Mouse (Mus musculus): ENCODE data around the gene Hoxa6.

Hoxa6 gene

DNA sequence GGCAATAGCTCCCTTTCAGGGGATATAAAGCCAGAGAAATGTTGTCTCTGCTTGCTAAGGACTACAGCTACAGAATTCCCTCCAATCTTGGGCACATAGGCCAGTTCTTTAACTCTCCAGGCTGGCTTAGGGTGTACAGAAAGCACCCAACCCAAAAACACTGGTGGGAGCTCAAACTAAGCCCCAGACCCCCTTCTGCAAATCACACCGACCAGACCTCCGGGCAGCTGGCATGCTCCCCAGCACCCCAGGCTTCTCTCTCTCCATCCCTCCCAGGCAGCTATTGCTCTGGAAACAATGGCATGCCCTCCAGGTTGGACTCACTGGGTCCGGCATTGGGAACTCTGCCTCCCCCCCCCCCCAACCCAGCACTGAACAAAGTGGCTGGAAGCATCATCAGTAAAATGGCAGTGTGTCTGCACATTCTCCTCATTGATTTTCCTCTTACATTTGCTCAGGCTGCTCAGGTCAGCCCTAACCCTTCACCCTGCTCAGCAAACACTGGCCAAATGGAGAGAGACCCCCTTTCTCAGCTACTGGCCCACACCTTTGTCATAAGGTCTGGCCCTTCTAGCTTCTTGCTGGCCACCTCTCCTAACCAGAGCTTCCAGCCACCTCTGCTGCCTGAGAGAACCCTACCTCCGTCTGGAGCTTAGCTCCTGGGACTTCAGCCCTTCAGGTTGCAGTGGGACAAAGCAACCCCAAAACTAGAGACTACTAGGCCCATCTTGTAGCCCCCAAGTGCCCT lies 29.4 kb downstream of the Hoxa6 start:
- no peak for DNase-seq (ENCODE audit: low read depth, low spot score)

DNA sequence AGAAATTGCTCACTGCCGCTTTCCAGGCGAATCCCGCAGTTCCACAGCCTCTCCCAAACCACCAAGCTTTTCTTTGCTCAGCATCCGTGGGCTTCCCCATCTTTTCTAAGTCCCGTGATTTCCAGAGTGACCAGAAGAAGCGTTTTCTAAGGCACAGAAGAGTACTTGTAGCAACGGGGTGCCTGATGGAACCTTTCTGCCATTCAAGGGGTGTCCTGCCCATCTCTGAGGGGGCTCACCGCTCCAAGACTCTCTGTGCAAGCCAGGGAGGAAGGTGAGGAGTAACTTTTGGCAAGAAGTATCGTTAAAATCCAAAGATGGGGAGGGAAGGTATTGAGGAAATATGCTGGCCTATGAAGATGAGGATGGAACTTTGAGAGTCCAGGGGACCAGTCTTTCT lies 30.7 kb downstream of the Hoxa6 start:
- no peak for DNase-seq (ENCODE audit: low read depth, low spot score)

- DNase-seq (ENCODE audit: low read depth, low spot score), result peak; percentile 78
Observed at GRCm38 (mm10) chr6:52177061-52177735, 31.3 kb downstream of the Hoxa6 start, which contains the start of gene 5730596B20Rik. Gene 5730596B20Rik (plus strand): TSS chr6:52177498.

GRCm38 (mm10) chr6:52176391-52176790 lies 32.1 kb downstream of the Hoxa6 start:
- no peak for DNase-seq (ENCODE audit: low read depth, low spot score)

- DNase-seq (ENCODE audit: low read depth, low spot score), result no peak
Observed at GRCm38 (mm10) chr6:52175864-52176263, 32.7 kb downstream of the Hoxa6 start.

DNA sequence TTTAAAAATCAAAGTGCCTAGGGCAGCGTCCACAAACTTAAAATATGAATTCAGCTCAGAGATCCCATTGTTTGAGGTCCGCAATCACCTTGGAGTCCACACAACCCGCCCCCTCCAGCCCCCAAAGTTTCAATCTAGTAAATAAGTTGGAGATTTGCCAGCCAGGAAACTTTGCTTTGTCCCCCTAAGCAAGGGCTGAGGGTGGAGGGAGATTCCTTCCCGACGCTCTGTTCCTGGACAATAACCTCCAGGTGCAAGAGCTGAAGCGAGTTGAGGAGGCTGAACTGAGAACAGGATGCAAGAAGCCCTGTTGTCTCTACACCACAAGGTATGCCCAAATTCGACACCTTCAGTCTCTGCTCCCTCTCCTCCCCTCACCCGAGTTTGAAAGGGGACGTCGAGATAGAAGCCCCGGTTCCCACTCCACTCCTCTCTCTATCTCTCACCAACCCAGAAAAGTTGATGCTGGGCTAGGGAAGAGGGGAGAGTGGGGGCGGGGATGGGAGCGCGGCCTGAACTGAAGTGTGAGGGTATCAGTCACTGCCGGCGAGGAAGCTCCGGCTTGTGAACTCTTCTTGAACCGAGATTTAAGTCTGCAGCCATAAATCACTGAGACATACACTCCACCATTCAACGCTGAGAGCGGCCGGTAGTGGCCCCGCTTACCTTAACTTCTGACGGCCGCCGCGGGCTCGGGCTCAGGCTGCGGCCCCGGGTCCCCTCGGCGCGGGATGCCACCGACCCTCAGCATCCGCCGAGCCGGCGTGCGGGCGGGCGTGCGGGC lies 33.4 kb downstream of the Hoxa6 start:
- DNase-seq (ENCODE audit: low read depth, low spot score), result no peak

- no peak for DNase-seq (ENCODE audit: low read depth, low spot score)
Observed at GRCm38 (mm10) chr6:52173648-52174047, 34.9 kb downstream of the Hoxa6 start.

DNA sequence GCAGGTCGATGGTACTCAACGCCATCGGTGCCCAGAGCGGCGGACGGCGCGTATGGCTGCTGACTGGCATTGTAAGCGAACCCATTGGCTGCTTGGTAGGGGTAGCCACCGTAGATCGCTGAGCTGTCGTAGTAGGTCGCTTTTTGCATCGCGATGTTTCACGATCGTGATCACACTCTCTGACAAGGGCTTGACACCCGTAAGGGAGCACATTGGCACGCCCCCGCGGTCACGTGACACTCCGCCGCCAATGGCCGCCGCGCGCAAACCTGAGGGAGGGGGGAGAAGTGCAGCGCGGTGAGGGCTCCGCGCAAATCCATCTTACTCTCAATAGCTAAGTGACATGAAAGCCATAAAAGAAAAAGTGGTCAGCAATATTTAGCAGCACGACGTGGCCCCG lies 36.0 kb downstream of the Hoxa6 start:
- DNase-seq (ENCODE audit: low read depth, low spot score), result peak; percentile 87

- DNase-seq (ENCODE audit: low read depth, low spot score), result no peak
Observed at GRCm38 (mm10) chr6:52171938-52172337, 36.6 kb downstream of the Hoxa6 start.

GRCm38 (mm10) chr6:52171331-52171730 lies 37.2 kb downstream of the Hoxa6 start:
- DNase-seq (ENCODE audit: low read depth, low spot score), result no peak

DNA sequence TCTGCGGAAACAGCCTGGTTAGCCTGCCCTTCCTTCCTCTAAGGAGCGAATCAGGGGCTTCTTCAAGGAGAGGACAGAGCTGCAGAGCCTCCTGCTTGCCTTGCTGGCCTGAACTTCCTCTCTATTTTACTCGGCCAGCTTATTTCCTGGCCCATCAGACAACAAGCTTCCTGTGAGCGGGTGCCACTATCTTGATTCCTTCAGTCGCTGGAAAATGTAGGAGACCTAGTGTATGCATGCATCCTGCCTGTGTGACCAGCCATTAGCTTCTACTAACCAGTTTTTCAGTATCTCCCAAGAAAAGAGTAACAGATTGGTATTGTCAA lies 37.7 kb downstream of the Hoxa6 start:
- no peak for DNase-seq (ENCODE audit: low read depth, low spot score)

DNA sequence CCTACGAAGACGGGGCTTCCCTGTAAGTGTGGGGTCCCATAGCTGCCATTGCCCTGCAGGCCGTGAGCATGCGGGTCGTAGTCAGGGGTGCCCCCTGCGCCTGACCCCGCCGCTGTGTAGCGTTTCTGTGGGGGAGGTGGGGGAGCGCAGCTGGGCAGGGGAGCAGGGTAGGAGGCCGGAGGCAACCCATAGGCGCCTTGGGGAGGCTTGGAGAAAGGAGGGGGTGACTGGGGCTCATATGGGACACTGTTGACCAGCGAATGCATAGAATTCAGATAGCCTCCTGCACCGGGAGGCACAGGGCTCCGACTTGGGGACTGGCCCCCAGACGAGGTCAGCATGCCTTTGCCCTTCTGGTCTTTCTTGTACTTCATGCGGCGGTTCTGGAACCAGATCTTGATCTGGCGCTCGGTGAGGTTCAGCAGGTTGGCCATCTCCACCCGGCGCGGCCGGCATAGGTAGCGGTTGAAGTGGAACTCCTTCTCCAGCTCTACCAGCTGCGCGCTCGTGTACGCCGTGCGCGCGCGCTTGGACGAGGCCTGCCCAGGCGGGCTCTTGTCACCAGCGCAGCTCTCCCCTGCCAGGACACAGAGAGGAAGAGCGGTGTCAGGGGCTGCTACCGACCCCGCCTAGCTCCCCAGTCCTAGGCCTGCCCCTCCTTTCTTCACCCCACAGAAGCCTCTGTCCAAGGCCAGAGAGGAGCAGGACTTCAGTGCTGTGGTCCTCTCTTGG lies 38.2 kb downstream of the Hoxa6 start:
- no peak for DNase-seq (ENCODE audit: low read depth, low spot score)

DNA sequence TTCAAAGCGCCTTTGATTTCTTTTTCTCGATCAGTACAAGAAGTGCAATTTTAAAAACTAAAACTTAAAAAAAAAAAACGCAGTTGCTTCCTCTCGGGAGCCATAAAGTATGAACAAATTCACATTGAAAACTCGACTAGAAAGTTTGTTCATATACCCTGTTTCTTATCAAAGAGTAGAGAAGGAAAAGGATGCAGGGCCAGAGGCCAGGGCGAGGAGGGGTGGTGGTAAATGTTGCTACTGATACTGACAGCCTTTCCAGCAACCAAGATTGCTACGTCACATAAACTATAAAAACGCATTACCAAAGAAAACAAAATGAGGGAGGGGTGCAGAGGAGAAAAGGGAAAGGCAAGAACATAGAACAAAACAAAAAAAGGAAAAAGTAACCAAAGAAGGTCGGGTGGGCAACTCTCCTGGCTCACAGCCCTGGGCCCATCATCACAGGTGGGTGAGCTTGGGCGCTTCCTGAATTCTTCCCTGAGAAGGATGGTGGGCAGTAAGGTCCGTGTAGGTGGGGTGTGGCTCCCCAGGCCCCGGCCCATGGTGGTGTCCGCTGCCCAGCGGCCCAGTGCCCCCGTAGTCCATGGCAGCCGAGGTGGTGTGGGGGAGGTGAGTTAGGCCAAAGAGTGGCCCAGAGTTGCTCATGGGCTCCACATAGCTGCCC lies 38.9 kb downstream of the Hoxa6 start:
- no peak for DNase-seq (ENCODE audit: low read depth, low spot score)

GRCm38 (mm10) chr6:52168191-52169055 lies 40.1 kb downstream of the Hoxa6 start:
- DNase-seq (ENCODE audit: low read depth, low spot score), result no peak

DNA sequence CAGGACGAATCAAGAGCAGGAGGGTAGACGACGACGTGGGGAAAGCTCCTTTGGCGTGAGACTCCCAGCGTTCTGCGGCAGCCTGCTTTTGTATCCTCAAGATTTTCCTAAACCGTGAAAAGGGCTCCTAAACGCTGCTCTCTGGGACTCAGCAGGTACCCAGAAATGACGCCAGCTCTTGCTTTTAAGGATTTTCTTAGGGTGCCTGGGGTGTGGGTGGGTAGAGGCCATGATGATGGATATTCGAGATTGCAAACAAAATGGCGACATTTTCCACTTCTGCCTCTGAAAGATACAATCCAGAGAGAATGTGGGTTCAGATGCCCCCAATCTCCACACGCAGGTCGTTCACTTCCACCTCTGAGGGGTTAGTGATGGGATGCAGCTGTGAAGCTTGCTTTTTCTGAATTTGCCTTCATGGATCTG lies 40.8 kb downstream of the Hoxa6 start:
- DNase-seq (ENCODE audit: low read depth, low spot score), result no peak

- DNase-seq (ENCODE audit: low read depth, low spot score), result no peak
Observed at GRCm38 (mm10) chr6:52167176-52167575, 41.3 kb downstream of the Hoxa6 start.

DNA sequence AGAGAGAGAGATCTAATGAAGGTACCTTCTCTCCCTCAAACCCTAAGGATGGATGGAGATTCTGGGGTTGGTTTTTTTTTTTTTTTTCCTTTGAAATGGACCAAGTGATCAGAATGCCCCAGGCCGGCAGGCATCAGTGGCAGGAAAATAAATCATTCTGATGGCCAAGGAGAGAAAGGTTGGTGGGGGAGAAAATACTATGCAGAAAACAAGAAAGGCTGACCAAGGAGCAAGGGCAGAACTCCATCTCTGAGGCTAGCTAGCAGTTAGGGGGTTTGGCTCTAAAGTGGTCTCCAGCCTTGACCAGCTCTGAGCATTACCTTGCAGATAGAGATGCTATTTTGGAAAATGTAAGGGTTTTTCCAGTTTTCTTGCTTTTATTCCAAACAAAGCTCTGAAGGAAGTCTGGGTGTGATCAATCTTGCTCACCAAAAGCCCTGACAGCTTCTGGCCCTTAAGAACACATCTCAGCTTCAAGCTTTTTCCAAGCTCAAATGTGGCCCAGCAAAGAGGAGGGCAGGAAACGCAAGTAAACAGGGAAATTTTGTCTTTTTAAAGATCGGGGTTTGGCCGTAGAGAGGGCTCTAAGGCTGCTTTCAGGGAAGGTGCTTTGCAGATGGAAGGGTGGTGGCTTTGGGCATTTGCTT lies 42.0 kb downstream of the Hoxa6 start:
- DNase-seq (ENCODE audit: low read depth, low spot score), result no peak

DNA sequence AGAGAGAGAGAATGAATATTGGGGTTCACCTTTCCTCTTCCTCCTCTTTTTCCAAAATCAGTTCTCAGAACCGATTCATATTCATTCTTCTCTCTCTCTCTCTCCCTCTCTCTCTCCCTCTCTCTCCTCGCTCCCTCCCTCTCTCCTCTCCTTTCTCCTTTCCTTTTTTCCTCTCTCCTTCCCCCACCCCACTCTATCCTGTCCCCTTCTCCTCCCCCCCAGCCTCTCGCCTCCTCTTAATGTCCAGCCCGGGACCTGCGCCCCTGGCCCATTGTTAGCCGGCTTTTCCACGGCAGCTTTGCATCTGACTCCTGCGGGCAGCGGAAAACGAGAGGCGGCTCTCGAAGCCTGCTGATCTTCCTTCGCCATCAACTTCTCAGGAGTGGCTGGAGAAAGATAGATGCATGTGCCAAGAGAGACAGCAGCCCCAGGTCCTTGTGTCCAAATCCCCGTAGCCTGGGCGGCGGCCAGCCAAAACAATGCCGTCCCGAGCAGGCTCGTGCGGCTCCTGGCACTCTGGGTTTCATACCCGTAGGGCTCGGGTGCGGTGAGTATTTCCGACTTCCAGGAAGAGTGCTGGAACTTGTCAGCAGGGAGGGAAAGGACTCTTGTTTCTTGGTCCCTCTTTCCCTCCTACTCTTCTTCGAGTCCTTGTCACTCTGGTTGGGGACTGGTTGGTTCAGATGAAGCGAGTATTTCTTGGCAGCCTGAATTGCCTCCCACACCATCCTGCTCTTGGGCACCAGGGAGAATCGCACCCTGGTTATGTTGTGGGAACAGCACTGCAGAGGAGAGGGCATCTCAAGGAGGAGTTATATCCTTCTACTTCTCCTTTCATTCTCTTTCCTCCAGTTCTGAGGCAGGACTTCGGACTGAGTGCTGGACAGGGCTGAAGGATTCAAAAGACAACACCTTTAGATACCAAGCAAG lies 42.8 kb downstream of the Hoxa6 start:
- DNase-seq (ENCODE audit: low read depth, low spot score), result no peak

All from forelimb bud, embryonic 11.5 days (tissue).